Mouse (Mus musculus) monocyte, adult 5-6 weeks (primary cell): ENCODE results near the gene G430095P16Rik. TPM values are rescaled to one million over a fixed set of nuclear protein-coding genes. Genes with fewer than 3 reads are reported as not detected.

Experiments used
- ATAC-seq: fragments of 153-309, 156-312 bp; replicated peaks from 2 replicates; pipeline ENCODE4 v1.8.0; 2017; ENCODE audit warnings: mild to moderate bottlenecking; ENCODE audit not compliant: low TSS enrichment, insufficient number of reproducible peaks, severe bottlenecking, poor library complexity, low FRiP score
- total RNA-seq: library from RNA; stranded (forward); fragments of 200-1000, 200-491, 200-594 nt; gene quantifications from 3 replicates; pipeline ENCODE4 v1.2.3, GENCODE M21; 2017

Gene G430095P16Rik
- total RNA-seq, 1 experiment from 2014 or later = 8.9 TPM

DNA sequence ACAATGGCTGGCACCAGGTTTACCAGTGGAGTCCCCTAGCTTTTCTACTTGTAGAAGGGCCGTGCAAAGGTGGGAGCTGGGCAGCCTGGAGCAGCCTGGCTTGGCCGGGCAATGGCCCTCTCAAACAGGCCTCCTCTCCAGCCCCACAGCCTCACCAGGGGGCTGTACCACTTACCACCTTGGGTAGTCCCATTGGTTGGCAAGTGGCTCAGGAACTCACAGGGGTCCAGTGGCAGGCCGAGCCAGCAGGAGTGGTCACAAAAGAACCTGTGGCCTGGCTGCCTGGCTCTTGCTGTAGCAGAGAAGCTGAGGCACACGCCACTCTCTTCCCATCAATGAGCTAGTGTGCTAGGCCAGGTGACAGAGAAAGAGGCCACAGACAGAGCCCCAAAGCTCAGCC is 8.6 kb upstream of the G430095P16Rik start:
- ATAC-seq = no peak

DNA sequence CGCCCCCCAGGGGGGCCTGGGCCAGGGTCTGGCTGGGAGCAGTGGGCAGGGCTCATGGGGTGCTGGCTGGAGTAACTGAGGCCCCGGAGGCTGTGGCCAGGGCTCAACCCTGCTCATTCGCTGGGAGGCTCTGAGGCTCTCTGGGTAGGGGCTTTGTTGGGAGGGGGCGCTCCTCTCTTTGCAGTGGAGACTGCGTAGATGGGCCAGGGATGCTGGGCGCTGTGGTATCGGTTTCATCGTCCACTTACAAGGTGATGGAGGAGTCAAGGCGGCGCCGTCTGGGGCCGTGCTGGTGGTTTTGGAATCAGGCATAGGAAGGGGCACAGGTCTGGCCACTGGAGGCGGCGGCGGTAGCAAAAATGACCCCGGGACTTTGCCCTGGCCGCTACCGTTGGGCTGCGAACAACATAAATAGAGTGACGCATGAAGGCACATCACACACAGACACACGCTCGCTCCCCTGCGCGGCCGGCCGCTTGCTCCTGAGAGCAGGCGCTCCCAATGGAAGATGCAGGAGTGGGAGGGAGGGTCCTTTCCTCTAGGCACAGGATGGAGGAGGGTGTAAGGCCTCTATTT is 6.8 kb upstream of the G430095P16Rik start:
- ATAC-seq = no peak

DNA sequence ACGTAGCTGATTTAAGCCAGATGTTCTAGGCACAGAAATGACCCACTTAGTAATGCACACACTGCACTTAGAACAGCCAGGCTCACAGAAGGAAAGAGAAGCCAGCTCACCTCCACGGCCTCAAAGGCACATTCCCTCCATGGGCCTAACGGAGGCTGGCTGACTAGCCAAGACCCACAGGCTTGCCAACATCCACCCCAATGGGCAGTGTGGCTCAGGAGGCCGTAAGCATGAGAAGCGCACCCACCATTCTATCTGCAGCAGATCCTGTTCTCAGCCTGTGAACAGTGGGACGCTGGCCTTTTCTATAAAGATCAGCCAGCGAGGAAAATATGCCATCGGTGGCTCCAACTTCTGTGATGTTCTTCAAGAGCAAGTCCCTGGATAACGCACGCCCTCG is 6.0 kb upstream of the G430095P16Rik start:
- no peak for ATAC-seq

DNA sequence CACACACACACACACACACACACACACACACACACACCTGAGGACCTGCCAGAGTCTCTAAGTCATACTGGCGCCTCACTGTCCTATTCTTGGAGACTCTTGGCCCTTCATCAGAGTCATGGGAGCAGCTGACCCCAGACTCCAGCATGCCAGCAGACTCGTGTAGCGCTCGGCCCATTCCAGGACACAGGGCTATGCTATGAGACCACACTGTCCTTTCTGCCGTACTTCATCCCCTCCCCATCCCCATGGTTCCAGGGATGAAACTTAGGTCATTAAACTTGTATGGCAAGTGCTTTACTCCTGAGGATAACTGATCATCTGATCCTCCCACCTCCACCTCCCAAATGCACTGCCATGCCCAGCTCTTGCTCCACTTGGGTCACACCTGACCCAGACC is 4.3 kb upstream of the G430095P16Rik start:
- ATAC-seq = no peak

DNA sequence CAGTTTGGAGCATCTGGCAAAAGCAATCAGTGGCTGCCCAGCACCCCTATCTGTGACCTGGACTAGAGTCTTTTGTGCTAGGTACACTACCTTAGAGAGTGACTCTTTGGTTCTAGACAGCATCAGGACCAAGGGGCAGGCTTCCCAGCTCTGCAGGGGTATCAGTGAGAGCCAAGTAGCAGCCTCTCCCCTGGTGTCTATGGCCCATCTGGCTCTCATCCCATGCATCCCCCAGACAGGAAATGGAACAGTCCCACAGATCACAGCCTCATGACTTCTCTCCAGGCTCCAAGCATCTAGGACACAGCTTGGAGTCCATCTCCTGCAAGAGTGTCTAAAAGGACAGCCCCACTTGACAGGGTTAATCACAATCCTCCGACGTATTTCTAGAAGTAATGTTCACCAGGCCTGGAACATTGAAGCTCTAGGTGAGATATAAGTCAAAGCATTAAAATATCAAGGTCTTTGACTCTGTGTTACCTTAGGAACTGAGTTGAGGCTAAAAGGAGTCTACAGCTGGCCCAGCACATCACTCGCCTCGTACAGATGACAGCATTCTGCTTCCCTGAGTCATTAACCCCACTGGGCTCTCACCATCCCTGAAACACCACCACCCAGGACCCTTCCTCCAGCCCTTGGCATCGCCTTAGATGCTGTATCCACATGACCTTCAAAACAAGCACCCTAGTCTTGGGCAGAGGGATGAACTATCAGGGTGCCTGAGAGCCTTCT is 3.7 kb upstream of the G430095P16Rik start:
- ATAC-seq = no peak

DNA sequence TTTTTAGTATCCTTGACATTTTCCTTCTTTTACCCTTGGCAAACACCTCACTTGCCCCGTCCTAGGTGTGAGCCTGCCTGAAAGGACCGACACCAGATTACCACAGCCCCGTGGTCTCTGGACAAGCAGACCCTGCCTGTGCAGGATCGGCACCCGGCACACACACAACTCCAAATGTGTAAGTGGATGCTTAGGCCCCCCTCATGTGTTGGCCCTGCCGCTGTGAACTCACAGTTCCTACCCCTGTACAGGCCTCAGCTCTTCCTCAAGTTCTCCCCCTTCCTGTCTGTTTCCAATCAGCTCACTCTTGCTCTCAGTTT is 317 bp upstream of the G430095P16Rik start:
- no peak for ATAC-seq

DNA sequence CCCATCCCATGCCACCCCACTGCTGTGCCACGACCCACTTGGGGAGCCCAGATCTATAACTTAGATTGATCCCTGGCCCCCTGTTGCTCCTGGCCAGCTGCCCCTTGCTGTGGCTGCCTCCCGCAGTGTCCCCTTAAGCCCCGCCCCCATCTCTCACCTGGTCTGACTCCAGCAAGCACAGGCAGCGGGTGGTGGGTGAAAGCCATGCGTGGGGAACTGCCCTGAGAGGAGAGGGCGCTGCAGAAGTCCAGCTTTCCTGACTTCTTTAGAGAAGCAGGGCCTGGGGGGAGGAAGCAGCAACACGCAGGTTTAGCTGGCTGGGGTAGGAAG is 729 bp downstream of the G430095P16Rik start:
- no peak for ATAC-seq

DNA sequence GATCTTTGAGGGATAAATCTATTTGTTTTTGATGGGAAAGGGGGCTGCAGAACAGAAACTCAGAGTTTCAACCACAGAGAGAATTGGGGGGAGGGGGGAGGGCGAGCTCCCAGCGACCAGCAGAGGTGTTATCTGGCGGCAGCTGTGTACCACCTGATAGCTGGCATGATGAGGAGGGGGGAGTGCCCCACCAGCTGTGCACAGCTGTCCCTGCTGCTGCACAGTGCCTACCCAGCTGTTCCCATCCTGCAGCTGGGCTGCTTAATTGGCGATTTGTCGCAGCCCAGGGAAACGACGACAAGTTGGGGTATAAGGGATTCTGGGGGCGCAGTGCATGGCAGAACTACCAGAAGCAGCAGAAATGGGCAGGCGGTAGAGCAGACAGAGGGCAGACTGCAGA is 1.9 kb downstream of the G430095P16Rik start:
- ATAC-seq = no peak

DNA sequence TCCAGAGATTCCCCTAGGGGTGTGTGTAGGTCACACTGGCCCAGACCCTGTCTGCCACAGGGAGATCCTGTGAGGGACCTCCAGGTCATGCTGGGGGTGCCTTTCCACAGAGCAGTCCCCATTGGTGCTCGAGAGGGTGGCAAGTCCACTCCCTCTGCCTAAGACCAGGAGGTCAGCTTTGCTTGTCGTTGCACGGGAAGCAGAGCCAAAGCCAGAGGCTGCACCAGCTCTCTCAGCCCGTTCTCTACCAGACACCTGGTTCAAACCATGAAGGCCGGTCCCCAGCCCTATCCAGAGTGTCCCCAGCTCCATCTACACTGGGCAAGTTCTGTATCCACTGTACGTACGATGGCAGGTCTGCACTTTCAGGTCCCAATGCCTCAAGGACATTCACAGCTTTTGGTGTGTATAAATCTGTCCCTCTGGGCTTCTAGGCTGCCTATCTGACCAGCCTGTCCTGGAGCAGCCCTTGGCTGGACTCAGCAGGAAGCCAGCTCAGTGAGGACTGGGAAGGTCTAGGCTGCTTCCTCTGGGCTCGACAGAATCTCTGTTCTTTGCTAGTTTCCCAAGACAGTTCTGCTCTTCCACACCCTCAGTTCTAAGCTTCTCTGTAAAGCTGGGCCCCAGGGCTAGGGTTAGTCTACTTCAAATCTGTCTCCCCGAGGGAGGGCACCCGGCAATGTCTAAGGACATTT is 2.6 kb downstream of the G430095P16Rik start:
- ATAC-seq = no peak

DNA sequence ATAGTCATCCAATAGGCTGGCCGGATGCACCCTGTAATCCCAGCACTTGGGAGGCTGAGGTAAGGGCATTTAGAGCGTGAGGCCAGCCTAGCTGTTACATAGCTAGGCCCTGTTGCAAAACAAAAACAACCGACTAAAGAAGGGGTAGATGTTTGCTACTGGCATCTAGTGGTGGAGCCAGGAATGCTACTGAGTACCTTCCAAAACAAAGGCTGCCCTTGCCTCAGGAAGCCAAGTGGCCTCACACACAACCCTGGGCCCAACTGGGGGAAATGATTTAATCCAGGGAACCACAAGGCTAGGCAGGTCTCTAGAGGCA is 3.1 kb downstream of the G430095P16Rik start:
- peak; percentile 65 for ATAC-seq

DNA sequence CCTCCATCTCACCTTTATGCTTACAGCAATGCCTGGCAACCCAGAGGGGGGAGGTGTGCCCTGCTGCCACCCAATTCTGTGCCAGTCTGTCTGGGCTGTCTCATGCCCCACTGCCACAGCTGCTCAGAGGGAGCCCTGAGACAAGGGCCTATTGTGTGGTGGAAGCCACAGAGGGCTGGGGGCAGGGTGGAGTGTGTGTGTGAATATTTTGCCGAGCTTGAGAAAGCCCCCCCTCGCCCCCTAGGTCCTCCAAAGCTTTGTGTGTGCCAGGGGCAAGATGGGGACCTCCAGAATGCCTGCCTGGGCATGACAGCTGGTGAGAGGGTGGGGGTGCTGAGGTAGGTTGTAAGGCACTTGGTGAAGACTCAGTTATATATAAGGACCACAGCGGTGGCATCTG is 5.7 kb downstream of the G430095P16Rik start:
- ATAC-seq = no peak

DNA sequence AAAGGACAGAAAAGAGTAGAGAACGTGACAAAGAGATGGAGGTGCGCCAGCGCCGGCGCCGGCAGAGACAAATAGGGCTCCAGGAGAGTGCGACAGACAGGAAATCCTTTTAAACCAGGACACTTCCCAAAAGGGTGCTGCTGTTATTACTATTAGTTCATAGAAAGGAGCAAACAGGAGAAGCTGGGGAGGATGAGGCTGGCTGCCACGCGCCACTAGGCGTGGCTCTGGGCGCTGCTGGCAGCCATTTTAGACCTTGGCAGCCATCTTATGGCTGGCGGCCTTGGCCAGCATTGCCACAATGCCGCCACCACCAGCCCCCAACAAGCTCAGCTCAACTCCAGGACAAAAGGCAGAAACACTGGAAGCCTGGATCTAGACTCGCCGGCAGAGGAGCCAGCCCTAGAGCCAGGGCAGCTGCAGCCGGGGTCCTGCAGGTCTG is 7.1 kb downstream of the G430095P16Rik start:
- no peak for ATAC-seq

DNA sequence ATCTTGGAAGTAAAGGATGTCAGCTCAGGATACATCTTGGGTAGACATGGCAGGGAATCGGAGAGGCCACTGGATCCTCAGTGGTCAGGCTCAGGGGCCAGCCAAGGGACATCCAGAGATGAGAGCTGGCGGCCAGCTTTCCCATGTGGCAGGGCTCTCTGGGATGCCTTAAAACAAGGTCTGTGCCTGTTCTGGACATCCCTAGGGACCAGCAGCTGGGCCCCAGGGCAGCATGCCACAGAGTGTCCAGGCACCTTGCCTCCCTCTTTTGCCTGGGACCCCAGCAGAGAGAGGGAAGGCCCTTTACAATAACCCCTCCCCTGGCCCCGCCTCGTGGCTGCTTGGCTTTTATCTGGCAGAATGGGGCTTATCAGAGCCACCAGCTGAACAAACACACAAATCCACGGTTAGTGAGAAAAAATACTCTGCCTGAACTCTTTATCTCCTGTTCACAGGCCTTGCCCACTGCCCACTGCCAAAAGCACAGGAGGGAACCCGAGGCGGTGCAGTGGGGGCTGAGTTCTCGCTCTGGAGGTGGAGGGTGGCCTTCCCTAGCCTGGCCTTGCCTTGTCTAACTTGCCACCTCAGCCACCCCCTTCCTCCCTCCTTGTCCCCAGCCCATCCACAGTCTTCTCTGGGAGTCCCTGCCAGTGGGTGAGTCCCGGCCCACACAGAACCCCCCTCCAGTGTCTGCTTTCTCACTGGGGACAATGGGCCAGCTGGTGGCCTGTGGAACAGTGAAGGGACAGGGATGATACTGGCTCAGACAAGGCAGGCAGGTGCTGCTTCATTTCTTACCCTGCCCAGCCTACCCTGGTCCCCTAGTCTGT is 7.9 kb downstream of the G430095P16Rik start:
- ATAC-seq = no peak

DNA sequence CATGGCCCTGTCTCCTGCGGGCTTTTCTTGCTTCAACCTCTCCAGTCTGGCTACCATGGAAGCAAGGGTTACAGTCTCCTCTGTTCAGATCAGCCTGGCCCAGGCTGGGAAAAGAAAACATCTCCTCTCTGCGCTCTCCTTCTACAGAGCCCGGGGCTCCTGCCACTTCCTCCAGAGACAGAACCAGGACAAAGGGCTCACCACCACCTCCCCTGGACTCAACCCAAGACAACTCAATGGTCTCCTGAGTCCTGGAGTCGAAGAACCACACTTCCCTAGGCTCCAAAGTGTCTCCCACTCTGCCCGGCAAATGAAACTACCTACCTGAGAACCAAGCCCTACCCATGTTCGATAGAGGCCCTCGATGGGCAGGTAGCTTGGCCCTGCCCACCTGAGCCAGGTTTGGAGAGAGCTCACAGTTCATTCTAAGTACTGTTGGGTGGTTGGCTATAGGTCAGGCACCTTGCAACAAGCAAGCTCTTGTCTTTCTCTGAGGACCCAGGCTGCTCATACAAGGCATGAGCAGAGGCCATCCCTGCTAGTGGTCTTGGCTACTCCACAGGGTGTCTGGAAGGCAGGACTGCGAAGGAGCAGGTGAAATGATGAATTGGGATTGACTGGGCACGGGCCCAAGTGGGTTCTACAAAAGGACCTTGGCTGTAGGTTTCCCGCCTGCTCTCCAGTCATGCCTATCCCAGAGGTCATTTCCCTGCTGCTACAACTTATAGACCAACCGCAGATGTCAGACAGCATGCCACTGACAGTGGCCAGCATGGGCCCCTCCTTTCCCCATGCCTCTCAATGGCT is 8.8 kb downstream of the G430095P16Rik start:
- no peak for ATAC-seq

DNA sequence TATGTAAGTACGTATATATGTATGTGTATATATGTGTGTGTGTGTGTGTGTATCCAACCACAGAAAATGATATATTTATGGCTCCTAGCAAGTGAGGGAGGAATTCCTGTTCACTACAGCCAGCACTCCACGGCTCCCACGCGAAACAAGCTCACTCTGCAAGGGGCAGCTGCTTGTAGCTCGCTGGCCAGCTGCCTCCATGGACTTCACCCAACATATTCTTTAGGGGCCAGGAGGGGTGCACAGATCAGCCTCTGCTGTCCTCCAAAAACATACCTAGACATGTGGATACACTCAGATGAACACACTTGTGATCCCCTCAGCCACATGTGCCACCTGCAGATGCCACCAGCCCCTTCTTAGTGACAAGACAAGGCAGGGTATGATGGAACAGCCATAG is 9.7 kb downstream of the G430095P16Rik start:
- ATAC-seq = no peak

DNA sequence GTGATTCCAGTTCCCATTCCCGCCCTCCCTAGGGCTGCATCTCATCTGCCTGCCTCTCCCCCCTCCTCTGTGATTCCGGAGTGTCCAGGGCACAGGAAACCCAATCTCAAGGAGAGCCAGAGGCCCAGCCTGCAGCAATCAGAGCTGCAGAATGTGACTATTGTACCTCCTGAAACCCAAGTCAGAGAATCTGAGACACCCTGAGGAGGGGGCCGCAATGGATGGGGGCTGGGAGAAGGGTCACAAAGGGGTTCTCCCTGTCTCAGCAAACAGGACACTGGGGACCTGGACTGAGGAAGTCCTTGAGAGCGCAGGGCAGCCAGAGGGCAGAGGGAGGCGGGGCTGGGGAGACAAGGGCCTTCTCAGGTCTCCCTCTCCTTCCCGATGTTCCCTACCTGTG is 10.2 kb downstream of the G430095P16Rik start:
- no peak for ATAC-seq

DNA sequence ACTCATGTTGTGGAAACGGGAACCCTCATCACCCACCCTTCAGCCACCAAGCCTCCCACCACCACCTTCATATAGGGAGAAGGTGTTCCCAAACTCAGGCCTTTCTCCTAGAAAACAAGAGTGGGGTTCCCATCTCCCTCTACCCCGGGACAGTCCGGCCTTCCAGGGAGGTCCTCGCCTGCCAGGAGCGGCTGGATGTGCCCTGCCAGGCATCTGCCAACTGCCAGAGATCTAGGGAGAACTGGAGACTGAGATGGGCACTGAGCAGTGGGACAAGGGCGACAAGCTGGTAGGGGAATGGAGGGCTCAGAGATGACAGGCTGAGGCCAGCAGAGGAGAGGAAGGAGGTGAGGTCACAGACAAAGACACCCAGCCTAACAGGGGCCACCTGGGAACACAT is 11.2 kb downstream of the G430095P16Rik start:
- no peak for ATAC-seq

DNA sequence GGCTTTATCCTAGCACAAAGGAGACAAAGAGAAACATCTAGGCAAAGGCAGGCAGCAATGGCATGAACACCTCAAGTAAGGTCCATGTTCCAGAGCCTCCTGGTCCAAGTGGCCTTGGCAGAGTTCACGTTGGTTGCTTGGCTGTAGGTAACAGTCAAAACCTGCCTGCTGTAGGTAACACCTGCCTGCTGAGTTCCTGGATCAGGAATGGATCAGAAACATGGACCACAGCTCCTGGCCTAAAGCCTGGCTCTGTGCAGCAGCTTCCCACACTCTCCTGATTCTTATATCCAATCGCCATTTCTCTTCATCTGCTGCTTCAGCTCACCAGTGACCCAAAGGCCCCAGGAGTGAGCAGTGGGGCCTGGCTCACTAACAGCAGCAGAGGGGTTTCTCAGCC is 11.9 kb downstream of the G430095P16Rik start:
- ATAC-seq = no peak

DNA sequence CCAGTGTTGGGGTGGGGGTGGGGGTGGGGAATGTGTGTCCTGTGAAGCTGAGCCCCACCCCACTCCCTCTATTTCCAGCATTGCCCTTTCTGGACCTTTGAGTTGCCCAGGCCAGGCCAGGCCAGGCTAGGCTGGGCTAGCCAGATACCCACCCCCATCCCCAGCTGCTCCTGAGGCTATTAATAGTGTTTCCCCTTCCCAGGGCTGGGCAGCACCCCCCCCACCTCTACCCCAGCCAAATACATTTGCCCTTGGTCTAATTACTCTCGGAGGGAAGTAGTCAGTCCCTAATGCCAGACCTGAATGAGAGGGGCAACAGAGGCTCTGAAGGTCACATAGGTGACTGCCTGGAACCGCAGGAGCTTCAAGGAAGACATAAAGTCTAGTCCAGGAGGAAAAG is 12.8 kb downstream of the G430095P16Rik start:
- no peak for ATAC-seq
